In the genomic region with DNA sequence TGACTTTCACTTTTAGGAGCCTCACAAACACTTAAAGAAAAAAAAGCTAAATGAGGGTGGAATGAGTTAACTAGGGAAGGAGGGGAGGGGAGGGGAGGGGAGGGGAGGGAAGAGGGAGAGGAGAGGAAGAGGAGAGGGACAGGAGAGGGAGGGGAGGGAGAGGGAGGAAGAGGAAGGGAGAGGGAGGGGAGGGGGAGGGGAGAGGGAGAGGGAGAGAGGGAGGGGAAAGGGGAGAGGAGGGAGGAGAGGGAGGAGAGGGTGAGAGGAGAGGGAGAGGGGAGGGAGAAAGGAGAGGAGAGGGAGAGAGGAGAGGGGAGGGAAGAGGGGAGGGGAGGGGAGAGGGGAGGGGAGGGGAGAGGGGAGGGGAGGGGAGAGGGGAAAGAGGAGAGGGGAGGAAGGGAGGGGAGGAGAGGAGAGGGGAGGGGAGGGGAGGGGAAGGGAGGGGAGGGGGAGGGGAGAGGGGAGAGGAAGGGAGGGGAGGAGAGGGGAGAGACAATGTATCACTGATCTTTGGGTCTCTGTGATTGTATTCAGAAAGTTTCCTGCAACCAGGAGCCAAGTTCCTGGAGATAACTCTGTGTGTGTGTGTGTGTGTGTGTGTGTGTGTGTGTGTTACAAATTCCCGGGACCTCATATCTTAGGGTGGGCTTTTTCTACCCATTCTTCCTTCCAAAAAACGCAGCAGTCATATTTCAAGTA, we compare ENCODE assay signal across 9 mouse cellular contexts.
DNase-seq lines count a peak whose midpoint lies in the region; ATAC-seq and TF ChIP-seq lines count a peak whose summit lies in the region.
"Had no signal": no experiment of that assay in that cellular context is flagged by ENCODE, and none has a peak within 500 bp of the region (broad histone marks: within the 10 kb centered on the region; RNA-seq: fewer than 3 reads in every experiment).

No protein-coding gene starts in this region.

- H3K27ac ChIP-seq in kidney, embryonic 16.5 days (ENCODE audit: low read length), result peak overlapping the region; percentile 66
- H3K27ac ChIP-seq in embryonic facial prominence, embryonic 14.5 days (replicated peaks; ENCODE audit: low read depth, low read length), result peak overlapping the region; percentile 83
- peak overlapping the region; percentile 83 for H3K27ac ChIP-seq in hindbrain, postnatal 0 days
- H3K27ac ChIP-seq in midbrain, postnatal 0 days (ENCODE audit: low read depth, low read length), result peak overlapping the region; percentile 77

- no peaks in the 10 kb centered on the region for H3K36me3 ChIP-seq in kidney, embryonic 16.5 days (ENCODE audit: insufficient read depth, low read length)
- H3K36me3 ChIP-seq in embryonic facial prominence, embryonic 14.5 days (ENCODE audit: control insufficient read depth, insufficient read depth, low read length), result no peaks in the 10 kb centered on the region
- no peaks in the 10 kb centered on the region for H3K36me3 ChIP-seq in hindbrain, postnatal 0 days (ENCODE audit: insufficient read depth, low read length)
- no peaks in the 10 kb centered on the region for H3K36me3 ChIP-seq in midbrain, postnatal 0 days (ENCODE audit: insufficient read depth, low read length)

- no peaks in the 10 kb centered on the region for H3K27me3 ChIP-seq in kidney, embryonic 16.5 days (ENCODE audit: insufficient read depth, low read length)
- H3K27me3 ChIP-seq in embryonic facial prominence, embryonic 14.5 days (replicated peaks; ENCODE audit: control insufficient read depth, insufficient read depth, low read length), result no peaks in the 10 kb centered on the region
- no peaks in the 10 kb centered on the region for H3K27me3 ChIP-seq in hindbrain, postnatal 0 days (ENCODE audit: insufficient read depth, low read length)
- no peaks in the 10 kb centered on the region for H3K27me3 ChIP-seq in midbrain, postnatal 0 days (ENCODE audit: insufficient read depth, low read length)

- no peak overlapping the region for H3K4me3 ChIP-seq in kidney, embryonic 16.5 days (ENCODE audit: low read length)
- no peak overlapping the region; the same call in 1 of the 2 replicates for H3K4me3 ChIP-seq in embryonic facial prominence, embryonic 14.5 days (ENCODE audit: low read depth, low read length)
- H3K4me3 ChIP-seq in hindbrain, postnatal 0 days (ENCODE audit: low read length), result no peak overlapping the region
- H3K4me3 ChIP-seq in midbrain, postnatal 0 days (ENCODE audit: low read depth, low read length), result no peak overlapping the region

- DNase-seq in kidney, adult 11 months, result no peak
- DNase-seq in embryonic facial prominence, embryonic 14.5 days (ENCODE audit: low spot score), result no peak
- DNase-seq in hindbrain, postnatal 0 days (ENCODE audit: low spot score), result no peak
- DNase-seq in midbrain, postnatal 0 days (ENCODE audit: low spot score), result no peak
- no peak for DNase-seq in layer of hippocampus, adult 9-11 months
- no peak for DNase-seq in layer of hippocampus, adult 11-12 months (ENCODE audit: low spot score)
- DNase-seq: gastrocnemius, postnatal 10 days had no signal

- peak overlapping the region; percentile 34; the same call in 1 of the 2 replicates for H3K4me2 ChIP-seq in kidney, embryonic 16.5 days (replicated peaks; ENCODE audit: low read depth, low read length)
- peak overlapping the region; percentile 42; the same call in 1 of the 2 replicates for H3K4me2 ChIP-seq in embryonic facial prominence, embryonic 14.5 days (ENCODE audit: low read depth, low read length)
- H3K4me2 ChIP-seq in hindbrain, postnatal 0 days (ENCODE audit: low read depth, low read length), result peak overlapping the region; percentile 42
- peak overlapping the region; percentile 36 for H3K4me2 ChIP-seq in midbrain, postnatal 0 days (ENCODE audit: low read depth, low read length, poor library complexity, severe bottlenecking)

- 32% methylated on average over 2 of the region's 2 CpGs for WGBS in kidney, embryonic 16.5 days
- WGBS in embryonic facial prominence, embryonic 14.5 days, result 25% methylated on average over 2 of the region's 2 CpGs
- WGBS in hindbrain, postnatal 0 days, result 11% methylated on average over 2 of the region's 2 CpGs
- 15% methylated on average over 2 of the region's 2 CpGs for WGBS in midbrain, postnatal 0 days

- no peak for TF ChIP-seq CTCF in hindbrain, postnatal 0 days (IDR thresholded peaks at IDR 0.05; ENCODE audit: low read depth)
- no peak for TF ChIP-seq CTCF in midbrain, postnatal 0 days (IDR thresholded peaks at IDR 0.05)

- peak overlapping the region; percentile 36 for H3K9ac ChIP-seq in kidney, embryonic 16.5 days (replicated peaks; ENCODE audit: low read length)
- H3K9ac ChIP-seq in embryonic facial prominence, embryonic 14.5 days (ENCODE audit: low read depth, low read length), result peak overlapping the region; percentile 28; the same call in 1 of the 2 replicates
- 0 out of 2 replicates have a peak overlapping the region, but pooled peaks have one; percentile 38 for H3K9ac ChIP-seq in hindbrain, postnatal 0 days (replicated peaks; ENCODE audit: low read length)
- H3K9ac ChIP-seq in midbrain, postnatal 0 days (replicated peaks; ENCODE audit: low read length, poor library complexity, severe bottlenecking), result no peak overlapping the region

- peaks cover 41% of the 10 kb centered on the region for H3K4me1 ChIP-seq in kidney, embryonic 16.5 days (ENCODE audit: insufficient read depth, low read length)
- peaks cover 23% of the 10 kb centered on the region for H3K4me1 ChIP-seq in embryonic facial prominence, embryonic 14.5 days (ENCODE audit: control insufficient read depth, insufficient read depth, low read length)
- H3K4me1 ChIP-seq in hindbrain, postnatal 0 days (ENCODE audit: insufficient read depth, low read length), result peaks cover 21% of the 10 kb centered on the region
- peaks cover 10% of the 10 kb centered on the region; the same call in 1 of the 2 replicates for H3K4me1 ChIP-seq in midbrain, postnatal 0 days (ENCODE audit: insufficient read depth, low read length)

- no peaks in the 10 kb centered on the region for H3K9me3 ChIP-seq in kidney, embryonic 16.5 days (ENCODE audit: low read length)
- H3K9me3 ChIP-seq in embryonic facial prominence, embryonic 14.5 days (ENCODE audit: control insufficient read depth, low read length), result no peaks in the 10 kb centered on the region
- no peaks in the 10 kb centered on the region for H3K9me3 ChIP-seq in hindbrain, postnatal 0 days (ENCODE audit: low read length)
- no peaks in the 10 kb centered on the region for H3K9me3 ChIP-seq in midbrain, postnatal 0 days (ENCODE audit: low read length)

- ATAC-seq in kidney, embryonic 16.5 days (ENCODE audit: low FRiP score, low TSS enrichment), result no peak
- ATAC-seq in embryonic facial prominence, embryonic 14.5 days (ENCODE audit: low read depth), result no peak
- no peak for ATAC-seq in hindbrain, postnatal 0 days
- ATAC-seq in midbrain, postnatal 0 days (ENCODE audit: low FRiP score), result no peak
- ATAC-seq in frontal cortex, adult (ENCODE audit: low TSS enrichment), result no peak
